Mouse (Mus musculus) bone marrow macrophage, adult 2 months (primary cell): ENCODE measurements at regions not wholly inside any gene's neighbourhood (a gene's known extent, or its start where the extent isn't known, plus 50 kb on each side); places are given as distances from the start of the nearest gene placed in this dataset.

ENCODE experiments used
- H3K27ac ChIP-seq: 2 replicates; pipeline ENCODE4 v1.5.1; 2012; ENCODE audit warnings: low read depth, low read length; ENCODE audit not compliant: insufficient read depth
- H3K4me1 ChIP-seq: 2 replicates; pipeline ENCODE4 v1.6.1; 2012; ENCODE audit warnings: low read length; ENCODE audit not compliant: control insufficient read depth, insufficient read depth
- H3K4me3 ChIP-seq: 2 replicates; pipeline ENCODE4 v1.5.1; 2012; ENCODE audit warnings: mild to moderate bottlenecking, low read length, moderate library complexity; ENCODE audit not compliant: insufficient read depth
- CTCF ChIP-seq: IDR thresholded peaks from 2 replicates; pipeline ENCODE4 v1.5.1; 2012; ENCODE audit warnings: low read depth, mild to moderate bottlenecking, low read length, moderate library complexity
- POLR2A ChIP-seq: IDR thresholded peaks from 2 replicates; pipeline ENCODE4 v1.6.1; 2012; ENCODE audit warnings: mild to moderate bottlenecking, low read depth, low read length, borderline replicate concordance

- TF ChIP-seq POLR2A: no peak
- no peak for TF ChIP-seq CTCF
- Histone ChIP-seq H3K4me3 (no peak overlapping the region), H3K27ac (no peak overlapping the region), H3K4me1 (peaks cover 40% of the 10 kb centered on the region)
Observed at GRCm38 (mm10) chr4:95153737-95154287, 101.8 kb upstream of the Jun start.

- TF ChIP-seq POLR2A: no peak
- TF ChIP-seq CTCF: no peak
- Histone ChIP-seq H3K27ac (no peak overlapping the region), H3K4me1 (peaks cover 38% of the 10 kb centered on the region), H3K4me3 (no peak overlapping the region)
Observed at GRCm38 (mm10) chr4:95154377-95154776, 102.4 kb upstream of the Jun start.

GRCm38 (mm10) chr4:95155178-95155577 is 103.2 kb upstream of the Jun start:
- no peak overlapping the region for H3K4me3 ChIP-seq
- TF ChIP-seq POLR2A (no peak), CTCF (no peak)
- peaks cover 42% of the 10 kb centered on the region for H3K4me1 ChIP-seq
- no peak overlapping the region for H3K27ac ChIP-seq

GRCm38 (mm10) chr4:95155796-95156195 is 103.8 kb upstream of the Jun start:
- TF ChIP-seq CTCF (no peak), POLR2A (no peak)
- no peak overlapping the region for H3K27ac ChIP-seq
- no peak overlapping the region for H3K4me3 ChIP-seq
- peaks cover 47% of the 10 kb centered on the region for H3K4me1 ChIP-seq

GRCm38 (mm10) chr4:95156451-95157271 is 104.6 kb upstream of the Jun start:
- Histone ChIP-seq H3K4me3 (no peak overlapping the region), H3K27ac (no peak overlapping the region), H3K4me1 (peaks cover 45% of the 10 kb centered on the region)
- TF ChIP-seq CTCF: no peak
- no peak for TF ChIP-seq POLR2A

GRCm38 (mm10) chr4:95157653-95158430 is 105.8 kb upstream of the Jun start:
- H3K4me1 ChIP-seq: peaks cover 42% of the 10 kb centered on the region
- H3K27ac ChIP-seq: peak overlapping the region; percentile 3
- no peak for TF ChIP-seq POLR2A
- TF ChIP-seq CTCF: no peak
- H3K4me3 ChIP-seq: no peak overlapping the region

GRCm38 (mm10) chr4:95158632-95159424 is 106.8 kb upstream of the Jun start:
- Histone ChIP-seq H3K4me1 (peaks cover 50% of the 10 kb centered on the region), H3K27ac (no peak overlapping the region), H3K4me3 (no peak overlapping the region)
- TF ChIP-seq CTCF: no peak
- no peak for TF ChIP-seq POLR2A

- H3K27ac ChIP-seq: no peak overlapping the region
- no peak for TF ChIP-seq POLR2A
- TF ChIP-seq CTCF: no peak
- peaks cover 51% of the 10 kb centered on the region for H3K4me1 ChIP-seq
- no peak overlapping the region for H3K4me3 ChIP-seq
Observed at GRCm38 (mm10) chr4:95159821-95160220, 107.8 kb upstream of the Jun start.

- H3K4me3 ChIP-seq: peak overlapping the region; percentile 58
Observed at GRCm38 (mm10) chr4:95160465-95160864, 108.4 kb upstream of the Jun start.

More at GRCm38 (mm10) chr4:95160465-95160864, 108.4 kb upstream of the Jun start:
- Histone ChIP-seq H3K27ac (peak overlapping the region; percentile 75), H3K4me1 (peaks cover 51% of the 10 kb centered on the region)
- no peak for TF ChIP-seq CTCF
- no peak for TF ChIP-seq POLR2A
